Mouse (Mus musculus): ENCODE data around the gene Gm28038. TPM values are rescaled to one million over a fixed set of nuclear protein-coding genes. Genes with fewer than 3 reads are reported as not detected.

The Gm28038 gene
- polyA plus RNA-seq, 1 experiment from 2014 or later = not detected

DNA sequence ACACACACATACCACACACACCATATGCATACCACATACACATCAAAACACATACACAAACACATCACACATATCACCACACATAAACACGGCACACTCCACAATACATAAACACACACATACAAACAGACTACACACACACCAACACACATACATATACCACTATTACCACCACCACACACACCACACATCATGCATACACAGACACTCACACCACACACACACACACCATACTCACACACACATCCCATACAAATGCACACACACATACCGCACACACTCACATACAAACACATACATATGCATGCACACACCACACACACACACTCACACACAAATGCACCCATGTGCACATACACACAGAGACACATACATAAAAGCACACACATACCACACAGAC lies 13.4 kb upstream of the Gm28038 start:
- H3K4me1 ChIP-seq (ENCODE audit: control insufficient read depth, insufficient read depth, low read length) = peaks cover 37% of the 10 kb centered on the region
- WGBS = 100% methylated on average over 2 of the region's 2 CpGs
- no peak overlapping the region for H3K27ac ChIP-seq (ENCODE audit: low read length)
- H3K4me3 ChIP-seq (ENCODE audit: low read depth, low read length) = no peak overlapping the region
- H3K36me3 ChIP-seq (ENCODE audit: control insufficient read depth, insufficient read depth, low read length) = peaks cover 15% of the 10 kb centered on the region
- no peaks in the 10 kb centered on the region for H3K27me3 ChIP-seq (ENCODE audit: control insufficient read depth, insufficient read depth, low read length)
- ATAC-seq (ENCODE audit: insufficient number of reproducible peaks, insufficient read depth, low FRiP score, low read depth) = no peak
- no peak overlapping the region for H3K4me2 ChIP-seq (replicated peaks; ENCODE audit: low read depth, low read length)
- no peaks in the 10 kb centered on the region for H3K9me3 ChIP-seq (ENCODE audit: control insufficient read depth, low read depth, low read length)
- H3K9ac ChIP-seq (replicated peaks; ENCODE audit: low read depth, low read length) = no peak overlapping the region

GRCm38 (mm10) chr2:30268371-30268770 lies 12.5 kb upstream of the Gm28038 start:
- Histone ChIP-seq H3K27me3 (ENCODE audit: control insufficient read depth, insufficient read depth, low read length) (no peaks in the 10 kb centered on the region), H3K27ac (ENCODE audit: low read length) (no peak overlapping the region), H3K9ac (replicated peaks; ENCODE audit: low read depth, low read length) (no peak overlapping the region), H3K4me2 (replicated peaks; ENCODE audit: low read depth, low read length) (no peak overlapping the region), H3K4me1 (ENCODE audit: control insufficient read depth, insufficient read depth, low read length) (peaks cover 33% of the 10 kb centered on the region), H3K4me3 (ENCODE audit: low read depth, low read length) (no peak overlapping the region), H3K9me3 (ENCODE audit: control insufficient read depth, low read depth, low read length) (no peaks in the 10 kb centered on the region), H3K36me3 (ENCODE audit: control insufficient read depth, insufficient read depth, low read length) (peaks cover 9% of the 10 kb centered on the region)
- WGBS = 53% methylated on average over 4 of the region's 4 CpGs
- ATAC-seq (ENCODE audit: insufficient number of reproducible peaks, insufficient read depth, low FRiP score, low read depth) = no peak

DNA sequence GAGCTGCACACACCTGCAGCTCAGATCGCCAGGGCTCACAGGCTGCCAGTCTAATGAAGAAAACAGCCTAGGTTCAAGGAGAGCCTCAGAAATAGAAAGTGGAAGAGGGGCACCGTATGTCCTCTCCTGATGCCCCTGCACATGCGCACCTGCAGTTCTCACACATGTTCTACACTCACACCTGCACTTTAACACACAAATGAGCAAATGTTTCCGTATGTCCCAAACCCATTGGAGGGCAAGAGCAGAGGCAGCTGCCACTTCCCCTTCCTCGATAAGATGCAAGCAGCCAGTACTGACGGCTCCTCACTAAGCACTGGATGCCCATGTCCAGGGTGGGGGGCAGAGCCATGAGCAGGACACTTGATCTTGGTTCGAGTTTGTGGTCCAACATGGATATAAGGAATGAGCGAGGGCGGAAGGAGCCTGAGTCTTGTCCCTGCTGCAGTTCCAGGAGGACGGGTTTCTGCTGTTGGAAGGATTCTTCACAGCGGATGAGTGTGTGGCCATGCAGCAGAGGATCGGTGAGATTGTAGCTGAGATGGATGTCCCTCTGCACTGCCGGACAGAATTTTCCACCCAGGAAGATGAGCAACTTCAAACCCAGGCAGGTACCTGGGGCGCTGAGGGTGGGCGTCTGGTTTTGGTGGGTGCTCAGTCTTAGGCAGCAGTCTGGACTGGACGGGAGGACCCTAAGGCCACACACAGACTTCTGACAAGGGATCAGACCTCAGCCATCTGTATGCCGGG lies 11.4 kb upstream of the Gm28038 start:
- Histone ChIP-seq H3K9me3 (ENCODE audit: control insufficient read depth, low read depth, low read length) (no peaks in the 10 kb centered on the region), H3K27me3 (ENCODE audit: control insufficient read depth, insufficient read depth, low read length) (no peaks in the 10 kb centered on the region), H3K9ac (replicated peaks; ENCODE audit: low read depth, low read length) (no peak overlapping the region), H3K27ac (ENCODE audit: low read length) (peak overlapping the region; percentile 77; the same call in 1 of the 2 replicates), H3K36me3 (ENCODE audit: control insufficient read depth, insufficient read depth, low read length) (0 out of 2 replicates have a peak, but pooled peaks cover under 1% of the 10 kb centered on the region), H3K4me2 (replicated peaks; ENCODE audit: low read depth, low read length) (no peak overlapping the region), H3K4me3 (ENCODE audit: low read depth, low read length) (no peak overlapping the region), H3K4me1 (ENCODE audit: control insufficient read depth, insufficient read depth, low read length) (peaks cover 33% of the 10 kb centered on the region)
- no peak for ATAC-seq (ENCODE audit: insufficient number of reproducible peaks, insufficient read depth, low FRiP score, low read depth)
- WGBS = 89% methylated on average over 17 of the region's 17 CpGs

DNA sequence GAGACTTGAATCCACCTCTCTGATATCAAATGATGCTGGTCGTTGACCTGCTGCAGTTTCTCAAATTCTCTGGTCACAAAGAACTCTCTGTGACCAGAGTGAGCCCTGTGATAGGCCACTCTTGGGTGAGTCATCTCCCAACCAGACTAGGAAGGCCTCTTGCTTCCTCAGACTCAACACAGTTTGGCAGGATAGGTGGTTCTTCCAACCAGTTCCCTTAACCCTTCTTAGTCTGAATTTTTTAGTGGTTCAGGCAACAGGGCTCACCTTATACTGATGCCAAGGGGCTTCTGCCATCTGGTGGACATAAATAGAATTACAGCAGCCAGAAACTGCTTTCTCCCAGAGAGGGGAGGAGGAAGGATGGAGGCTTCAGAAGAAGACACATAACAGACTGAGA lies 10.7 kb upstream of the Gm28038 start:
- Histone ChIP-seq H3K4me1 (ENCODE audit: control insufficient read depth, insufficient read depth, low read length) (peaks cover 27% of the 10 kb centered on the region), H3K27me3 (ENCODE audit: control insufficient read depth, insufficient read depth, low read length) (no peaks in the 10 kb centered on the region), H3K4me2 (replicated peaks; ENCODE audit: low read depth, low read length) (no peak overlapping the region), H3K9ac (replicated peaks; ENCODE audit: low read depth, low read length) (no peak overlapping the region), H3K27ac (ENCODE audit: low read length) (peak overlapping the region; percentile 77; the same call in 1 of the 2 replicates), H3K36me3 (ENCODE audit: control insufficient read depth, insufficient read depth, low read length) (no peaks in the 10 kb centered on the region), H3K9me3 (ENCODE audit: control insufficient read depth, low read depth, low read length) (no peaks in the 10 kb centered on the region), H3K4me3 (ENCODE audit: low read depth, low read length) (no peak overlapping the region)
- 26% methylated on average over 1 of the region's 1 CpGs for WGBS
- peak; percentile 84 for ATAC-seq (ENCODE audit: insufficient number of reproducible peaks, insufficient read depth, low FRiP score, low read depth)

DNA sequence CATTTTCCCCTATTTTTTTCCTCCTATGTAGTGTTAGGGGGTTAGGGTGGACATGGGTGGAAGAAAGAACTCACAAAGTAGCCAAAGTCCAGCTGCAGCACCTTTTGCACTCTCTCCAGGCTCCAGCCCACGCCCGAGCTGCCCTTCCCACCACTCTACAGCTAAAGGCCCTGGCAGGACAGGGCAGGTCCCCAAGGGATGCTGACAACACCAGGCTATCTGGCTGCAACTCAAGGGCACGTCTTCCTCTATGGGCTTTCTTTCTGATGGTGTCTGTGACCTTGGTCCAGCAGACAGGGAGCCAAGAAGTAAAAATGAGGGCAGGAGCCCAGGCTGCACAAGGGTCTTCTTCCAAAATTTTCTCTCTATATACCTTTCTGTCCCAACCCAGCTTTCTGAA lies 808 bp downstream of the Gm28038 start:
- Histone ChIP-seq H3K27ac (ENCODE audit: low read length) (no peak overlapping the region), H3K4me1 (ENCODE audit: control insufficient read depth, insufficient read depth, low read length) (peaks cover 8% of the 10 kb centered on the region), H3K27me3 (ENCODE audit: control insufficient read depth, insufficient read depth, low read length) (no peaks in the 10 kb centered on the region), H3K9ac (replicated peaks; ENCODE audit: low read depth, low read length) (no peak overlapping the region), H3K9me3 (ENCODE audit: control insufficient read depth, low read depth, low read length) (no peaks in the 10 kb centered on the region), H3K36me3 (ENCODE audit: control insufficient read depth, insufficient read depth, low read length) (no peaks in the 10 kb centered on the region; the same call in 1 of the 2 replicates), H3K4me3 (ENCODE audit: low read depth, low read length) (no peak overlapping the region), H3K4me2 (replicated peaks; ENCODE audit: low read depth, low read length) (no peak overlapping the region)
- no peak for ATAC-seq (ENCODE audit: insufficient number of reproducible peaks, insufficient read depth, low FRiP score, low read depth)
- WGBS = 73% methylated on average over 3 of the region's 3 CpGs

- Histone ChIP-seq H3K9ac (replicated peaks; ENCODE audit: low read depth, low read length) (no peak overlapping the region), H3K4me2 (replicated peaks; ENCODE audit: low read depth, low read length) (no peak overlapping the region), H3K4me1 (ENCODE audit: control insufficient read depth, insufficient read depth, low read length) (peaks cover 15% of the 10 kb centered on the region), H3K4me3 (ENCODE audit: low read depth, low read length) (no peak overlapping the region), H3K36me3 (ENCODE audit: control insufficient read depth, insufficient read depth, low read length) (no peaks in the 10 kb centered on the region), H3K9me3 (ENCODE audit: control insufficient read depth, low read depth, low read length) (no peaks in the 10 kb centered on the region), H3K27ac (ENCODE audit: low read length) (no peak overlapping the region), H3K27me3 (ENCODE audit: control insufficient read depth, insufficient read depth, low read length) (no peaks in the 10 kb centered on the region)
- ATAC-seq (ENCODE audit: insufficient number of reproducible peaks, insufficient read depth, low FRiP score, low read depth) = no peak
- WGBS = 92% methylated on average over 2 of the region's 2 CpGs
Measured at GRCm38 (mm10) chr2:30283193-30283592, 2.4 kb downstream of the Gm28038 start.

GRCm38 (mm10) chr2:30285004-30285403 lies 4.2 kb downstream of the Gm28038 start:
- no peaks in the 10 kb centered on the region for H3K9me3 ChIP-seq (ENCODE audit: control insufficient read depth, low read depth, low read length)
- WGBS = 88% methylated on average over 5 of the region's 5 CpGs
- peak overlapping the region; percentile 90; the same call in 1 of the 2 replicates for H3K4me3 ChIP-seq (ENCODE audit: low read depth, low read length)
- H3K4me2 ChIP-seq (replicated peaks; ENCODE audit: low read depth, low read length) = peak overlapping the region; percentile 78
- H3K4me1 ChIP-seq (ENCODE audit: control insufficient read depth, insufficient read depth, low read length) = peaks cover 15% of the 10 kb centered on the region
- peak overlapping the region; percentile 89 for H3K9ac ChIP-seq (replicated peaks; ENCODE audit: low read depth, low read length)
- no peak for ATAC-seq (ENCODE audit: insufficient number of reproducible peaks, insufficient read depth, low FRiP score, low read depth)
- no peak overlapping the region for H3K27ac ChIP-seq (ENCODE audit: low read length)
- no peaks in the 10 kb centered on the region for H3K36me3 ChIP-seq (ENCODE audit: control insufficient read depth, insufficient read depth, low read length)
- H3K27me3 ChIP-seq (ENCODE audit: control insufficient read depth, insufficient read depth, low read length) = no peaks in the 10 kb centered on the region

DNA sequence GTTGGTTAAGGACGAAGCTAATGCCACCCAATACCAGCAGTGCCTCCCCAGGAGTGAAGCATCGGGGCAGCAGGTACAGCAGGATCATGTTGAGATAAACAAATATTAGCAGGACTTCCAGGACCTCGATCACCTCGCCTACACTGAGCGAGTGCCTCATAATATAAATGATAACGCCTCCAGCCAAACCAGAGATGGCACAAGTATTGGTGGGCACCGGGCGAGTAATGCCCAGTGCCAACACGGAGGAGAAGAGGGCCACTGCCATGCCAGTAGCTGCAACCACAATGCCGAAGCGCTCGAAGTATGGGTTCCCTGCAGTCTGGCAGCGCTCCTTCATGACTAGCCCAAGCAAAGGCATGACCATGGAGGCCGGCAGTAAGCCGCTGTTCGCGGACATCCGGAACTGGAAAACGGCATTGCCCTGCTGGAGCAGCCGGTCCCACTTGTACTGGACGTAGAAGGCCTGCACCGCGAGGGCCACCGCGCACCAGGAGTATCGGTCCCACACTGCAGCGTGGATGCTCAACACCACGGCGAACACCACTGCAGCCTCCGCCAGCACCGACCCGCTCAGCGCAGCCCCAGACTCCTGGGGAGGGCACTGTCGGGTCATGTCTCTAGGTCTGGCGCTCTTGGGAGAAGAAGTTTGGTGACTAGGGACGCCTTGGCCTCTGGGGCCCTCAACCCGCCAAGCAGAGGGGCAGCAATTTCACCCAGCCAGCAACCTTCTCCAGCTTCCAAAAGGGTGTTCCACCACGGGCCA lies 4.8 kb downstream of the Gm28038 start:
- ATAC-seq (ENCODE audit: insufficient number of reproducible peaks, insufficient read depth, low FRiP score, low read depth) = peak; percentile 42
- Histone ChIP-seq H3K4me1 (ENCODE audit: control insufficient read depth, insufficient read depth, low read length) (peaks cover 15% of the 10 kb centered on the region), H3K27ac (ENCODE audit: low read length) (peak overlapping the region; percentile 44; the same call in 1 of the 2 replicates), H3K9me3 (ENCODE audit: control insufficient read depth, low read depth, low read length) (no peaks in the 10 kb centered on the region), H3K4me2 (replicated peaks; ENCODE audit: low read depth, low read length) (peak overlapping the region; percentile 78), H3K27me3 (ENCODE audit: control insufficient read depth, insufficient read depth, low read length) (no peaks in the 10 kb centered on the region), H3K36me3 (ENCODE audit: control insufficient read depth, insufficient read depth, low read length) (no peaks in the 10 kb centered on the region), H3K4me3 (ENCODE audit: low read depth, low read length) (peak overlapping the region; percentile 90), H3K9ac (replicated peaks; ENCODE audit: low read depth, low read length) (peak overlapping the region; percentile 89)
- WGBS = 9% methylated on average over 38 of the region's 38 CpGs
